Mouse (Mus musculus): Measurements from ENCODE around the gene Klhl10. TPM values are rescaled to one million over a fixed set of nuclear protein-coding genes. Genes with fewer than 3 reads are reported as not detected.
A peak's percentile ranks its signal among the peaks of the same experiment; 100 is the strongest.

Klhl10 gene
- polyA plus RNA-seq, 1 experiment, result 0.90 TPM

DNA sequence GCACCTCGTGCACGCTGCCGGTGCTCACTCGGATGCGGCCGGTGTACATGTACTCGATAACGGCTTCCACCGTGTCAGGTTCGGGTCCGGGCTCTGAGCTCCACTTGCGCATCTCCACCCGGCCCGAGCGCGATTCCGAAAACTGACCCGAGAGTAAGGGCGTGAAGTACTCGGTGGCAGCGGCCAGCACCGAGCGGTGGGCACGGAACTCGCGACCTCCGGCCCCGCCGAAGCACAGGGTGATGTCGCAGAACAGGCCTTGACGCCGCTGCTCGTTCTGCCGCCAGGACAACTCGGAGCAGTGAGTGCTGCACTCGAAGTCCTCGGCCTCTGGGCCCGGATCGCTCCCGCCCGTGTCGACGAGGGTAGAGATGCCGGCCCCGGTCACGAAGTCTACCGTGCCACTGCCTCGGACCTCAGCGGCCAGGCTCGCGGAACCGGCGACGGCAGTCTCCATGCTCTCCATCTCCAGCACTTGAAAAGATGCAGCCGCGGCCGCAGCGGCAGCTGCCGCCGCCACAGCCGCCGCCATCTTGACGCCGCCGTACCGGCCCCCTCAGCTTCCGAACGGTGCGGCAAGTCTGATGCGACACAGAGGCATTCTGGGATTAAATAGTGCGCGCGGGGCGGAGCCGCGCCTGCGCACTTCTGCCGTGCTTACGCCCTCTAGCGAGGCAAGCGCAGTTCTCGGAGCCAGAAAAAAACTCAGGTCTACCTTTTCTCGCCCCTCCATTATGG is 30.6 kb downstream of the Klhl10 start, which contains the start of gene Klhl11:
TSS of gene Klhl11 (minus strand) at position 545 of the 738 bp plus-strand sequence.
- peak within 1 kb of the TSS; percentile 85 for H3K9ac ChIP-seq (ENCODE audit: low read depth, poor library complexity, severe bottlenecking)
- H3K4me1 ChIP-seq (ENCODE audit: control insufficient read depth, insufficient read depth, low read length), result no peaks in the 10 kb centered on the region
- peak; percentile 73 for TF ChIP-seq POLR2A (IDR thresholded peaks at IDR 0.05; ENCODE audit: insufficient read depth, low read length)
- TF ChIP-seq CTCF (IDR thresholded peaks at IDR 0.05; ENCODE audit: low read depth, low read length), result peak; percentile 79
- no peak for TF ChIP-seq EP300 (IDR thresholded peaks at IDR 0.05; ENCODE audit: insufficient read depth, low read depth, low read length)
- H3K36me3 ChIP-seq (ENCODE audit: control insufficient read depth, insufficient read depth, low read length, poor library complexity, severe bottlenecking), result peaks cover 23% of the 10 kb centered on the region
- peak within 1 kb of the TSS; percentile 37; the same call in 1 of the 2 replicates for H3K27ac ChIP-seq (ENCODE audit: insufficient read depth, low read length)
- H3K4me3 ChIP-seq (ENCODE audit: low read depth, low read length), result peak within 1 kb of the TSS; percentile 92
- H3K9me3 ChIP-seq (replicated peaks; ENCODE audit: control insufficient read depth, insufficient read depth, low read length, poor library complexity, severe bottlenecking), result no peaks in the 10 kb centered on the region
- H3K27me3 ChIP-seq (ENCODE audit: control insufficient read depth, insufficient read depth, low read length, poor library complexity, severe bottlenecking), result no peaks in the 10 kb centered on the region

DNA sequence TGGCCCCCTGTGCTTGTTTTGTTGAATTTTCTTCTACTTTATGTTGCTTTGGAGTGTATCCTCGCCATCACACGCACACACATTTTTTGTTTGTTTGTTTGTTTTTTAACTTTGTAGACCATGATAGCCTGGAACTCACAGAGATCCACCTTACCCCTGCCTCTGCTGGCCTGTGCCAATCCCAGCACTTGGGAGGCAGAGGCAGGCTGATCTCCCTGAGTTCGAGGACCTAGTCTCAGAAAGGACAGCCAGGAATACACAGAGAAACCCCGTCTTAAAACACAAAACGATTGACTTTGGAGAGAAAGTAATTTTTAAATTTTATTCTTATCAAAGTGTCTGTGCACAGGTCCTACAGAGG is 31.2 kb downstream of the Klhl10 start:
- no peak overlapping the region for H3K9ac ChIP-seq (ENCODE audit: low read depth, poor library complexity, severe bottlenecking)

DNA sequence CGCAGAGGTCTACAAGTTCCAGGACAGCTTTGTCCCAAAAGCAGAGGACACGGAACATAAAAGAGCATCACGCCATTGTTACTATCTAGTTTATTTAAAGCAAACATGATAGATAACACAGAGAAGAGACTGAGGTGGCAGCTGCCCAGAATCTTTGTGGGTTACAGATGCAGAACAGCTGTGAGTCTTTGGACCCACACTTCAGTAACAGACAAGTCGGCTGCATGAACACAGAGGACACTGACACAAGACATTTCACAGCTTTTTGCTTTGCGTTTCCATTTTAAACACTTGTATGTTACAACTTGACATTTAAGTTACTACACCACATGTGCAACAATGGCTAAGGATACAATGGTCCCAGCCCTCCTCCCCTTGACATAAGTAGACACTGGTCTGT is 34.6 kb downstream of the Klhl10 start:
- H3K9ac ChIP-seq (ENCODE audit: low read depth, poor library complexity, severe bottlenecking), result no peak overlapping the region
- H3K9me3 ChIP-seq (replicated peaks; ENCODE audit: control insufficient read depth, insufficient read depth, low read length, poor library complexity, severe bottlenecking), result no peaks in the 10 kb centered on the region
- no peaks in the 10 kb centered on the region for H3K4me1 ChIP-seq (ENCODE audit: control insufficient read depth, insufficient read depth, low read length)
- no peak overlapping the region for H3K4me3 ChIP-seq (ENCODE audit: low read depth, low read length)
- peaks cover 48% of the 10 kb centered on the region for H3K36me3 ChIP-seq (ENCODE audit: control insufficient read depth, insufficient read depth, low read length, poor library complexity, severe bottlenecking)
- TF ChIP-seq POLR2A (IDR thresholded peaks at IDR 0.05; ENCODE audit: insufficient read depth, low read length), result no peak
- TF ChIP-seq CTCF (IDR thresholded peaks at IDR 0.05; ENCODE audit: low read depth, low read length), result no peak
- TF ChIP-seq EP300 (IDR thresholded peaks at IDR 0.05; ENCODE audit: insufficient read depth, low read depth, low read length), result no peak
- no peaks in the 10 kb centered on the region for H3K27me3 ChIP-seq (ENCODE audit: control insufficient read depth, insufficient read depth, low read length, poor library complexity, severe bottlenecking)
- H3K27ac ChIP-seq (ENCODE audit: insufficient read depth, low read length), result no peak overlapping the region

More for the DNA sequence above, 31.2 kb downstream of the Klhl10 start:
- Histone ChIP-seq H3K36me3 (ENCODE audit: control insufficient read depth, insufficient read depth, low read length, poor library complexity, severe bottlenecking) (peaks cover 26% of the 10 kb centered on the region), H3K27ac (ENCODE audit: insufficient read depth, low read length) (peak overlapping the region; percentile 37; the same call in 1 of the 2 replicates), H3K27me3 (ENCODE audit: control insufficient read depth, insufficient read depth, low read length, poor library complexity, severe bottlenecking) (no peaks in the 10 kb centered on the region), H3K9me3 (replicated peaks; ENCODE audit: control insufficient read depth, insufficient read depth, low read length, poor library complexity, severe bottlenecking) (no peaks in the 10 kb centered on the region), H3K4me1 (ENCODE audit: control insufficient read depth, insufficient read depth, low read length) (no peaks in the 10 kb centered on the region), H3K4me3 (ENCODE audit: low read depth, low read length) (peak overlapping the region; percentile 28; the same call in 1 of the 2 replicates)
- TF ChIP-seq CTCF (IDR thresholded peaks at IDR 0.05; ENCODE audit: low read depth, low read length) (no peak), EP300 (IDR thresholded peaks at IDR 0.05; ENCODE audit: insufficient read depth, low read depth, low read length) (no peak), POLR2A (IDR thresholded peaks at IDR 0.05; ENCODE audit: insufficient read depth, low read length) (no peak)

DNA sequence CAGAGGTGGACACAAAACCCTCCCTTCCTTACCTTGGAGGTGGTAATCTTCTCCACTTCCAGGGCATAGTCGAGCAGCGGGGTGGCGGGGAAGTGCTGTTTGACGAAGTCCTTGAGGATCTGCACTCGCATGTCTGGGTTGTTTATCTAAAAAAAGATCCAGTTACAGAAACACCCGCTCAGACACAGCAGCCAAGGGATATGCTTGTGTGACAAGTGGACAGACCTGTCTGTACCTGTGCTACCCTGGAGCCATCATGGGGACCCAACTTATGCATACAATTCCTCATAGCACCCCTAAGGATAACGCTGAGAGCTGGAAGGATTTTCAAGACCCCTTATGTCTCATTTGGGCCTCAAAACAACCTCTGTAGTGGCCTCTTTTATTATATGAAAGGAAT is 37.4 kb downstream of the Klhl10 start:
- H3K4me3 ChIP-seq (ENCODE audit: low read depth, low read length), result no peak overlapping the region
- peaks cover 75% of the 10 kb centered on the region for H3K36me3 ChIP-seq (ENCODE audit: control insufficient read depth, insufficient read depth, low read length, poor library complexity, severe bottlenecking)
- H3K9ac ChIP-seq (ENCODE audit: low read depth, poor library complexity, severe bottlenecking), result no peak overlapping the region
- no peaks in the 10 kb centered on the region for H3K27me3 ChIP-seq (ENCODE audit: control insufficient read depth, insufficient read depth, low read length, poor library complexity, severe bottlenecking)
- TF ChIP-seq CTCF (IDR thresholded peaks at IDR 0.05; ENCODE audit: low read depth, low read length), result no peak
- TF ChIP-seq POLR2A (IDR thresholded peaks at IDR 0.05; ENCODE audit: insufficient read depth, low read length), result no peak
- no peak for TF ChIP-seq EP300 (IDR thresholded peaks at IDR 0.05; ENCODE audit: insufficient read depth, low read depth, low read length)
- H3K27ac ChIP-seq (ENCODE audit: insufficient read depth, low read length), result no peak overlapping the region
- H3K9me3 ChIP-seq (replicated peaks; ENCODE audit: control insufficient read depth, insufficient read depth, low read length, poor library complexity, severe bottlenecking), result no peaks in the 10 kb centered on the region
- no peaks in the 10 kb centered on the region for H3K4me1 ChIP-seq (ENCODE audit: control insufficient read depth, insufficient read depth, low read length)

DNA sequence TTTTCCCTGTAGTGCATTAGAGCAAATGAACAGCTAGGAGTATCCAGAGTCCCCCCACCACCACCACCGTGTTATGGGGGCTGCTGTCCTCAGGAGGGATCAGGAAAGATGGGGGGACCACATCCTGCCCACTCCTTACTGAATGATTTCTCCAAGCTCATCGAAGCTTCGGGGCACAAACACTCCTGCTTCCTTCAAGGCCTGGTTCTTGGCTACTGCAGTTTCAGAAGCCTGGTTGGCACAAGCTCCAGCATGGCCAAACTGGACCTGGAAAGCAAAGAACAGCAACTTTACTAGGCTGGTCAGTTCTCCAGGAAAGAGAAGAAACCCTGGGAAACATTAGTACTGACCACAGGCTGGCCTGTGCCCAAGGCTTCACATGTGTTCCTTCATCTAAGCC is 42.7 kb downstream of the Klhl10 start:
- no peak overlapping the region for H3K27ac ChIP-seq (ENCODE audit: insufficient read depth, low read length)

More for the DNA sequence above, 42.7 kb downstream of the Klhl10 start:
- TF ChIP-seq EP300 (IDR thresholded peaks at IDR 0.05; ENCODE audit: insufficient read depth, low read depth, low read length) (no peak), CTCF (IDR thresholded peaks at IDR 0.05; ENCODE audit: low read depth, low read length) (no peak), POLR2A (IDR thresholded peaks at IDR 0.05; ENCODE audit: insufficient read depth, low read length) (no peak)
- H3K4me3 ChIP-seq (ENCODE audit: low read depth, low read length), result no peak overlapping the region
- H3K27me3 ChIP-seq (ENCODE audit: control insufficient read depth, insufficient read depth, low read length, poor library complexity, severe bottlenecking), result no peaks in the 10 kb centered on the region
- peaks cover 86% of the 10 kb centered on the region for H3K36me3 ChIP-seq (ENCODE audit: control insufficient read depth, insufficient read depth, low read length, poor library complexity, severe bottlenecking)
- H3K9ac ChIP-seq (ENCODE audit: low read depth, poor library complexity, severe bottlenecking), result no peak overlapping the region
- no peaks in the 10 kb centered on the region for H3K9me3 ChIP-seq (replicated peaks; ENCODE audit: control insufficient read depth, insufficient read depth, low read length, poor library complexity, severe bottlenecking)
- no peaks in the 10 kb centered on the region for H3K4me1 ChIP-seq (ENCODE audit: control insufficient read depth, insufficient read depth, low read length)

Measured in ES-Bruce4 (cell line).